Mouse (Mus musculus) hindlimb bud, embryonic 11.5 days (tissue): ENCODE results near the gene Olfr843.

Source experiments
- DNase-seq: peaks from one replicate; pipeline ENCODE4 v3.0.0-alpha.2; 2012; ENCODE audit warnings: low read depth, low spot score; ENCODE audit errors: extremely low spot score

Gene Olfr843

GRCm38 (mm10) chr9:19251887-19252286 lies at the start of gene Olfr843:
Gene Olfr843 (minus strand): TSS chr9:19251987.
- DNase-seq, result no peak
